Comparison of ENCODE assay signal across 8 mouse cellular contexts in genomic region chr6:47593590-47593989, GRCm38 (mm10). TPM values are rescaled to one million over a fixed set of nuclear protein-coding genes. Genes with fewer than 3 reads are reported as not detected.
DNase-seq lines count a peak whose midpoint lies in the region; ATAC-seq and TF ChIP-seq lines count a peak whose summit lies in the region.

No protein-coding gene starts in this region.

- peaks cover 0 to 3% of the 10 kb centered on the region in 2 experiments; a peak in 1 of 4 replicates for H3K4me1 ChIP-seq in heart, embryonic 14.5 days (ENCODE audit: control insufficient read depth in 2 of 2, insufficient read depth in 2 of 2, low read length in 2 of 2)
- H3K4me1 ChIP-seq in heart, postnatal 0 days (ENCODE audit: control insufficient read depth, insufficient read depth) = peaks cover 8% of the 10 kb centered on the region
- peaks cover 9% of the 10 kb centered on the region; the same call in 1 of the 2 replicates for H3K4me1 ChIP-seq in midbrain, embryonic 11.5 days (ENCODE audit: control insufficient read depth, insufficient read depth, low read length)

- H3K9ac ChIP-seq in heart, embryonic 14.5 days (ENCODE audit: low read length) = peak overlapping the region; percentile 95
- H3K9ac ChIP-seq in heart, postnatal 0 days (replicated peaks; ENCODE audit: low read depth, low read length) = peak overlapping the region; percentile 90
- H3K9ac ChIP-seq in midbrain, embryonic 11.5 days (ENCODE audit: low read length) = peak overlapping the region; percentile 99

- ATAC-seq in heart, embryonic 14.5 days (ENCODE audit: insufficient number of reproducible peaks, insufficient read depth, low FRiP score, low read depth) = no peak
- ATAC-seq in heart, postnatal 0 days (ENCODE audit: insufficient read depth, low read depth) = no peak
- ATAC-seq in midbrain, embryonic 11.5 days (ENCODE audit: low FRiP score) = no peak

- no peaks in the 10 kb centered on the region for H3K9me3 ChIP-seq in heart, embryonic 14.5 days (ENCODE audit: control insufficient read depth, low read length)
- no peaks in the 10 kb centered on the region for H3K9me3 ChIP-seq in heart, postnatal 0 days (replicated peaks; ENCODE audit: control insufficient read depth, low read length)
- H3K9me3 ChIP-seq in midbrain, embryonic 11.5 days (ENCODE audit: control insufficient read depth, low read length) = no peaks in the 10 kb centered on the region

- no peak for DNase-seq in heart, postnatal 14 days
- peak; percentile 6 for DNase-seq in MN1 (ENCODE audit: low spot score)
- no peak for DNase-seq in heart, postnatal 0 days (ENCODE audit: low spot score)
- DNase-seq in midbrain, embryonic 11.5 days (ENCODE audit: low spot score, missing footprints) = no peak
- no peak for DNase-seq in layer of hippocampus, postnatal 36 days
- no peak for DNase-seq in left cerebral cortex, postnatal 36 days (ENCODE audit: low spot score in 2 of 2)
- DNase-seq in layer of hippocampus, postnatal 14 days (ENCODE audit: low spot score in 2 of 2) = no peak

- TF ChIP-seq EP300 in heart, postnatal 0 days (IDR thresholded peaks at IDR 0.05; ENCODE audit: low read depth) = no peak

- peak overlapping the region; percentile 57 to 84 for H3K4me3 ChIP-seq in heart, embryonic 14.5 days (ENCODE audit: control insufficient read depth in 1 of 2, insufficient read depth in 1 of 2, low read depth in 1 of 2, low read length in 2 of 2)
- peak overlapping the region; percentile 85 for H3K4me3 ChIP-seq in heart, postnatal 0 days (ENCODE audit: low read depth, low read length)
- H3K4me3 ChIP-seq in midbrain, embryonic 11.5 days (ENCODE audit: low read depth, low read length) = peak overlapping the region; percentile 93

- H3K36me3 ChIP-seq in heart, embryonic 14.5 days (ENCODE audit: control insufficient read depth, insufficient read depth, low read length) = no peaks in the 10 kb centered on the region
- H3K36me3 ChIP-seq in heart, postnatal 0 days (replicated peaks; ENCODE audit: control insufficient read depth, insufficient read depth, low read length) = no peaks in the 10 kb centered on the region
- H3K36me3 ChIP-seq in midbrain, embryonic 11.5 days (ENCODE audit: control insufficient read depth, insufficient read depth, low read length) = no peaks in the 10 kb centered on the region

- H3K4me2 ChIP-seq in heart, embryonic 14.5 days (ENCODE audit: low read length) = peak overlapping the region; percentile 82
- peak overlapping the region; percentile 92 for H3K4me2 ChIP-seq in heart, postnatal 0 days (ENCODE audit: low read depth, low read length)
- peak overlapping the region; percentile 42 for H3K4me2 ChIP-seq in midbrain, embryonic 11.5 days

- intact Hi-C loops in heart, postnatal 14 days (cut with DNase I) = loop anchor here (5.0 kb wide), 1 partner anchor 141 kb away; the partner anchor contains the start of gene Cul1
- intact Hi-C loops in left cerebral cortex, postnatal 36 days (cut with DNase I) = loop anchor here (10.0 kb wide), 1 partner anchor 139 kb away; the partner anchor contains the start of gene Cul1

- peak overlapping the region; percentile 87 to 98 for H3K27ac ChIP-seq in heart, embryonic 14.5 days (replicated peaks in 1 of 2; ENCODE audit: control insufficient read depth in 1 of 2, insufficient read depth in 1 of 2, low read depth in 2 of 2, low read length in 2 of 2)
- peak overlapping the region; percentile 97 for H3K27ac ChIP-seq in heart, postnatal 0 days (ENCODE audit: low read depth)
- H3K27ac ChIP-seq in midbrain, embryonic 11.5 days (ENCODE audit: low read depth, low read length) = peak overlapping the region; percentile 98; the same call in 1 of the 2 replicates

- WGBS in heart, embryonic 14.5 days = 12% methylated on average over 9 of the region's 9 CpGs
- WGBS in heart, postnatal 0 days = 8% methylated on average over 9 of the region's 9 CpGs
- whole genome bisulfite sequencing in midbrain, embryonic 11.5 days = 12% methylated on average over 9 of the region's 9 CpGs

- H3K27me3 ChIP-seq in heart, embryonic 14.5 days (ENCODE audit: control insufficient read depth, insufficient read depth, low read length) = no peaks in the 10 kb centered on the region
- H3K27me3 ChIP-seq in heart, postnatal 0 days (ENCODE audit: control insufficient read depth, insufficient read depth, low read length) = no peaks in the 10 kb centered on the region
- no peaks in the 10 kb centered on the region for H3K27me3 ChIP-seq in midbrain, embryonic 11.5 days (ENCODE audit: control insufficient read depth, insufficient read depth, low read length)

- TF ChIP-seq CTCF in heart, postnatal 0 days (IDR thresholded peaks at IDR 0.05; ENCODE audit: low read depth) = no peak

RNA-seq across cellular contexts. Expression of gene Ezh2, which starts 1.6 kb away (rescaled TPM):
- 41.2 and 45.8 TPM in 2 replicates for polyA plus RNA-seq in heart, embryonic 14.5 days (2014; fragmentation: Nextera tagmentation; extraction: Ambion mirVana)
- 10 to 100 TPM; 16.3 to 28.0 TPM for total RNA-seq in heart, postnatal 14 days (2021)
- 8.6 and 11.9 TPM in 2 replicates for total RNA-seq in heart, postnatal 0 days (2014; rRNA removed; ENCODE audit: low replicate concordance)
- 25.9 and 26.3 TPM in 2 replicates for polyA plus RNA-seq in heart, postnatal 0 days (2015; fragmentation: Nextera tagmentation; extraction: Ambion mirVana)
- polyA plus RNA-seq in midbrain, embryonic 11.5 days (2014; fragmentation: Nextera tagmentation; extraction: Ambion mirVana) = 192 and 200 TPM in 2 replicates
- 10 to 100 TPM; 16.5 to 17.4 TPM for total RNA-seq in layer of hippocampus, postnatal 36 days (2021)
- 10 to 100 TPM; 12.8 to 13.7 TPM for total RNA-seq in left cerebral cortex, postnatal 36 days (2021)
- 10 to 100 TPM; 20.6 to 31.0 TPM for total RNA-seq in layer of hippocampus, postnatal 14 days (2021)

Comparison
In these comparisons a context has a peak if more than half of its experiments do, and no peak if none do; other contexts are left out.
1. H3K4me2 ChIP-seq: peak in every context shown above with its lines; median percentile 92 in heart, postnatal 0 days; 82 in heart, embryonic 14.5 days; 42 in midbrain, embryonic 11.5 days.